Comparison of ENCODE assay signal across 8 mouse cellular contexts in genomic region chr17:17234329-17235185, GRCm38 (mm10).
DNase-seq lines count a peak whose midpoint lies in the region; ATAC-seq and TF ChIP-seq lines count a peak whose summit lies in the region.
"Not testable (repeated sequence)": the region's sequence is repeated elsewhere in the genome, so short reads cannot be mapped to it uniquely, and the experiment has no call there.

No protein-coding gene starts in this region.

- peak; percentile 100 for ATAC-seq in cerebellum, adult (ENCODE audit: insufficient number of reproducible peaks, low FRiP score, low TSS enrichment)
- peak; percentile 100 for ATAC-seq in forebrain, embryonic 13.5 days
- ATAC-seq in liver, postnatal 0 days = peak; percentile 99
- ATAC-seq in neural tube, embryonic 14.5 days (ENCODE audit: low read depth) = peak; percentile 100

- not testable (repeated sequence) for H3K9me3 ChIP-seq in ES-Bruce4 (replicated peaks; ENCODE audit: control insufficient read depth, insufficient read depth, low read length, poor library complexity, severe bottlenecking); forebrain, embryonic 13.5 days (replicated peaks); liver, postnatal 0 days (ENCODE audit: low read length); neural tube, embryonic 14.5 days (ENCODE audit: control insufficient read depth, low read length)

- TF ChIP-seq POLR2A in ES-Bruce4 (IDR thresholded peaks at IDR 0.05; ENCODE audit: insufficient read depth, low read length) = not testable (repeated sequence)

- DNase-seq in heart, postnatal 10 days = peak; percentile 97
- peak; percentile 91 for DNase-seq in large intestine, adult 2 months (ENCODE audit: low read depth, low spot score)
- peak; percentile 86 for DNase-seq in liver, postnatal 0 days
- peak; percentile 85 for DNase-seq in testis, postnatal 10 days (ENCODE audit: low spot score)

- intact Hi-C loops in heart, postnatal 10 days (cut with DNase I) = loop anchor here (5.0 to 10.0 kb wide), 2 partner anchors 60 to 138 kb away; partner anchors contain the start of gene Riok2

- under 1% methylated on average over 21 of the region's 22 CpGs for WGBS in forebrain, embryonic 13.5 days
- WGBS in large intestine, adult 2 months = under 1% methylated on average over 22 of the region's 22 CpGs
- WGBS in liver, postnatal 0 days (ENCODE audit: insufficient replicate concordance) = under 1% methylated on average over 18 of the region's 22 CpGs
- WGBS in neural tube, embryonic 14.5 days = under 1% methylated on average over 18 of the region's 22 CpGs

- not testable (repeated sequence) for H3K36me3 ChIP-seq in ES-Bruce4 (ENCODE audit: control insufficient read depth, insufficient read depth, low read length, poor library complexity, severe bottlenecking); forebrain, embryonic 13.5 days (ENCODE audit: poor library complexity, severe bottlenecking); liver, postnatal 0 days (replicated peaks; ENCODE audit: insufficient read depth, low read length); neural tube, embryonic 14.5 days (ENCODE audit: control insufficient read depth, insufficient read depth, low read length)

- not testable (repeated sequence) for TF ChIP-seq CTCF in ES-Bruce4 (IDR thresholded peaks at IDR 0.05; ENCODE audit: low read depth, low read length); liver, postnatal 0 days (IDR thresholded peaks at IDR 0.05; ENCODE audit: low read depth)

- H3K27ac ChIP-seq in ES-Bruce4 (ENCODE audit: insufficient read depth, low read length) = not testable (repeated sequence)
- peak overlapping the region; percentile 54; the same call in 1 of the 2 replicates for H3K27ac ChIP-seq in forebrain, embryonic 13.5 days
- peak overlapping the region; percentile 87 for H3K27ac ChIP-seq in liver, postnatal 0 days (ENCODE audit: low read depth)
- H3K27ac ChIP-seq in neural tube, embryonic 14.5 days (ENCODE audit: low read depth, low read length) = peak overlapping the region; percentile 69

- peak overlapping the region; percentile 63 for H3K4me2 ChIP-seq in forebrain, embryonic 13.5 days
- peak overlapping the region; percentile 70 for H3K4me2 ChIP-seq in liver, postnatal 0 days (ENCODE audit: low read depth, low read length)
- H3K4me2 ChIP-seq in neural tube, embryonic 14.5 days (ENCODE audit: low read depth, low read length) = peak overlapping the region; percentile 59

- H3K9ac ChIP-seq in ES-Bruce4 (ENCODE audit: low read depth, poor library complexity, severe bottlenecking) = peak overlapping the region; percentile 90
- peak overlapping the region; percentile 71 for H3K9ac ChIP-seq in forebrain, embryonic 13.5 days
- peak overlapping the region; percentile 64 for H3K9ac ChIP-seq in liver, postnatal 0 days (replicated peaks)
- peak overlapping the region; percentile 54 for H3K9ac ChIP-seq in neural tube, embryonic 14.5 days (replicated peaks; ENCODE audit: low read depth, low read length)

- H3K4me3 ChIP-seq in ES-Bruce4 (ENCODE audit: low read depth, low read length) = peak overlapping the region; percentile 97
- peak overlapping the region; percentile 53 for H3K4me3 ChIP-seq in forebrain, embryonic 13.5 days
- peak overlapping the region; percentile 60 for H3K4me3 ChIP-seq in liver, postnatal 0 days (ENCODE audit: low read depth, low read length)
- peak overlapping the region; percentile 44 for H3K4me3 ChIP-seq in neural tube, embryonic 14.5 days (ENCODE audit: low read depth, low read length)

- H3K4me1 ChIP-seq in ES-Bruce4 (ENCODE audit: control insufficient read depth, insufficient read depth, low read length); forebrain, embryonic 13.5 days; liver, postnatal 0 days (ENCODE audit: insufficient read depth); neural tube, embryonic 14.5 days (ENCODE audit: control insufficient read depth, insufficient read depth, low read length): not testable (repeated sequence)

- not testable (repeated sequence) for TF ChIP-seq EP300 in ES-Bruce4 (IDR thresholded peaks at IDR 0.05; ENCODE audit: insufficient read depth, low read depth, low read length)
- TF ChIP-seq EP300 in liver, postnatal 0 days (IDR thresholded peaks at IDR 0.05; ENCODE audit: low read depth) = peak; percentile 39; the same call in 1 of the 2 replicates

- not testable (repeated sequence) for H3K27me3 ChIP-seq in ES-Bruce4 (ENCODE audit: control insufficient read depth, insufficient read depth, low read length, poor library complexity, severe bottlenecking); forebrain, embryonic 13.5 days; liver, postnatal 0 days (ENCODE audit: insufficient read depth, low read length); neural tube, embryonic 14.5 days (ENCODE audit: control insufficient read depth, insufficient read depth, low read length)

Comparison
In these comparisons a context has a peak if more than half of its experiments do, and no peak if none do; other contexts are left out.
1. H3K4me3 ChIP-seq: peak in every context shown above with its lines; median percentile 97 in ES-Bruce4; 60 in liver, postnatal 0 days; 53 in forebrain, embryonic 13.5 days; 44 in neural tube, embryonic 14.5 days.